Mouse (Mus musculus) 3T3-L1 (cell line): Measurements from ENCODE around the gene Ift46.
"Not testable (repeated sequence)": the region's sequence is repeated elsewhere in the genome, so short reads cannot be mapped to it uniquely, and the experiment has no call there.

ENCODE experiments used
- DNase-seq: peaks from one replicate; pipeline ENCODE4 v3.0.0-alpha.2; 2015; ENCODE audit warnings: low read depth, low spot score

The Ift46 gene

DNA sequence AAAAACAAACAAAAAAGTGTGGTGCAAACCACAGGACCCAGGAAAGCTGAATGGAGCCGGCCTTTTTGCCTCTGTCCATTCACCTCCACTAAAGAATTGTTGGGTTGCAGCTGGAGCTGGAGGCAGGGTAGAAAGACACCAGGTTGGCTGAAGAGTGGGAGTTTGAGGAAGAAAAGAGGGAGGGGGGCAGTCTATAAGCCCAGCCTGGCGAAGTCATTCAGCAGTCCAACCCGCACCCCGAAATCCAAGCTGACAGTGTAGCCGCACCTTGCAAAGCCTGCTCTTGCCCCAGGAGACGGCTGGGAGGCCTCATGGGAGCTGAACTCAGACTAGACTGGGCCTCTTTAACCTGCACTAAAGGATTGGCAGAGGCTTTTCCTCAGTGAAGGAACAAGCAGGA lies 31.8 kb upstream of the Ift46 start:
- DNase-seq = no peak

- DNase-seq = no peak
These were observed 31.4 kb upstream of the Ift46 start for GRCm38 (mm10) chr9:44736301-44736700.

GRCm38 (mm10) chr9:44737240-44737949 lies 30.3 kb upstream of the Ift46 start:
- peak; percentile 71 for DNase-seq

- DNase-seq = peak; percentile 30
These were observed 27.0 kb upstream of the Ift46 start for GRCm38 (mm10) chr9:44740663-44741192.

GRCm38 (mm10) chr9:44745371-44745770 lies 22.3 kb upstream of the Ift46 start:
- DNase-seq = no peak

- DNase-seq = no peak
These were observed 21.0 kb upstream of the Ift46 start for GRCm38 (mm10) chr9:44746666-44747065.

GRCm38 (mm10) chr9:44747341-44747740 lies 20.4 kb upstream of the Ift46 start:
- DNase-seq = no peak

DNA sequence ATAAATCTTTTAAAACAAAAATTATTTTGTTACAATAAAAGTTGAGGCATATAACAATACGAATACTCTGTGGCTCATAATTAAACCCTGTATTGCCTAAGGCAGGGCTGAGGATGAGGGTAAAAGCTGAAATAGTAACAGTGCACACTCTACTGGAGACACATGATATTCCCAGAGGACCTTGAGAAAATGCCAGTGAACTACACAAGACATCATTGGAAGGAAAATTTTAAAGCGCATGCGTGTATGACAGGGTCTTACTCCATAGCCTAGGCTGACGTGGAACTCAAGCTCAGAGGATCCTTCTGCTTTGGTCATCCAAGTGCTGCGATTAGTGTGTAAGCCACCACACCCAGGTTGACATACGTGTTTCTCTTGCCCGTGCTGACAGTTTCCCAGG lies 19.2 kb upstream of the Ift46 start:
- peak; percentile 45 for DNase-seq

DNA sequence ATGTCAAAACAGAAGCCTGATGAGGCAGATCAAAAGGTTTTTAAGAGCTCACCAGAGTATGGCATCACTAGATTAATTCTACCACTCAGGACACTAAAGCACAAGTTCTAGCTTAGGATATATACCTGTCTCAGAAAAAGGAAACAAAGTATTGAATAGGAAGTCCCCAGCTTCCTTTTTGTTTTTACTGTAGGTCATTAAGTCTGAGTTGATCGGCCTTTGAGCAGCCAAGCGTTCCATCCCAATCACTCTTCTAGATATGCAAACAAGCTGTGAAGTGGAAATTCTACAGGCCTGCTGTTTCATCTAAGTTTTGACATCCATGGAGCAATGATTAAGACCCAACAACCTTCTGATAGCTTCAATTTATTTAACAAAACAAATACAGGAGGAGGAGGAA lies 6.8 kb upstream of the Ift46 start:
- no peak for DNase-seq

- not testable (repeated sequence) for DNase-seq
These were observed 304 bp downstream of the Ift46 start for GRCm38 (mm10) chr9:44768029-44768394.

- DNase-seq = no peak
These were observed 3.7 kb downstream of the Ift46 start for GRCm38 (mm10) chr9:44771376-44771775.

DNA sequence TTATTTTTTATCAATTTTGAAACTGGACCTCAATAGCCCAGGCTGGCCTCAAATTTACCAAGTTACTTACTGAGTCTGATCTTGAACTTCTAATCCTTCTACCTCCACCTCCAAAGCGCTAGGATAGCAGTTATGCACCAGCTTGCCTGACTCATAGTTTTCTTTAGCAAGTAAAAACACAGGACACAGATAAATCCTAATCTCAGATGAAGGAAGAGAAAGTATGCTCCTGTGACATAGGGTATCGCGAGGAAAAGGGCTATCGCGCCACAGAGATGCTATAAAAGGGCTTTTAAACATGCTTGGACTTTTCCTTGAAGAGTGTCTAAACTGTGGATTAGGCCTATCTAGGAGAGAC lies 4.7 kb downstream of the Ift46 start:
- no peak for DNase-seq

DNA sequence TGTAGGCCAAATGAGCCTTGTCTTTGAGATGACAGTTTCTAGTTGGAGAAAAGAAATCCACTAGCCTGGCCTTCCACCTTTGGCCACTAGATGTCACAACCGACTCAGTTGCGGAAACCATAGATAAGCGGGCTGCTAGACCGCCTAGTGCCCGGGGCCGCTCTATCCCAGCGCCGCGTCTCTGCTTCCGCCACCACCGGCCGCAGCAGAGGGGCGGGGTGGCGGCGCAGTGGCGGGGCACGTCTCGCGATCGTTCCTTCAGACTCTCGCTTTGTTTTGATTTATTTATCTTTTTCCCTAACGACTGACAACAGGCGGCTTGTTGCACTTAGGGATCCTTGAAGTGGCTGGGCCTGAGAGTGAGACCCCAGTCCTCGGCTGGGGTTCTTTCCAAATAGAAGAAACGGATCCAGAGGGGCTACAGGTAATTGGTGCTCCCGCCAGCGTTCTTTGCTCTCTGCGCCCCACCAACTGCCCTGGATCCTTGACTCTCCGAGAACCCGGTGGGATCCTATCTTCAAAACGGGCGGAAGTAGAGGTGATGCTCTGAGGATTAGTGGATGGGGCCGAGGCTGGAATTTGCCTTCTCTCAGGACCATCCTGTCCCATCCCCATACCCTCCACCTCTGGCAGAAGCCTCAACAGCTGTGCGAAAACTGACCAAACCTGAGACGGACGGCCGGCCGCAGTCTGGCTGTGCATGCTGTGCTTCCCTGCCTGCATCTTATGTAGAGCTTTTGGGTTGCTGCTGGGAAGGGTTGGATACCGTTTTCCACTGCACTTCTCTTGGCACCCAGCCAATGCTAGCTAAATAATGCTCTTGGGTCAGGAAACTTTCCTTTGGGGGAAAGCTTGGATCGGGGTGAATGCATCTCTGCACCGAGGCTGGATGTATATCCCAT lies 5.3 kb downstream of the Ift46 start:
- DNase-seq = peak; percentile 97

DNA sequence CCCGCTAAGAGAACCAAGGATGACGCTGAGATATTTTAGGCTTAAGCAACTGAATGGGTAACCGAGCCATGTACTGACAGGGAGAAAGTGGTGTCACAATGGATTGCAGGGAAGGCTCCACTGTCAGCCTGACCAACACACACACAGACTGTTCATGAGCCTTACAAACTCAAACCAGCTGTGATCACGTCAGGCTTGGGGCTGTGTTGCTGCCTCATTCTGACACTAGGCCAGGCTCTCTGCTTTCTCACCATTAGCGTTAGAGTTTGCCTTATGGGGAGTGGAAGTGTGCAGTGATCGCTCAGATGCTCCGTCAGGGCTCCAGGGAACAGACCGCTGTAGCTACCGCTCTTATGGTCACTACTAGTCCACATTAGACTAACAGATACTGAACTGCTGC lies 25.1 kb downstream of the Ift46 start:
- no peak for DNase-seq

DNA sequence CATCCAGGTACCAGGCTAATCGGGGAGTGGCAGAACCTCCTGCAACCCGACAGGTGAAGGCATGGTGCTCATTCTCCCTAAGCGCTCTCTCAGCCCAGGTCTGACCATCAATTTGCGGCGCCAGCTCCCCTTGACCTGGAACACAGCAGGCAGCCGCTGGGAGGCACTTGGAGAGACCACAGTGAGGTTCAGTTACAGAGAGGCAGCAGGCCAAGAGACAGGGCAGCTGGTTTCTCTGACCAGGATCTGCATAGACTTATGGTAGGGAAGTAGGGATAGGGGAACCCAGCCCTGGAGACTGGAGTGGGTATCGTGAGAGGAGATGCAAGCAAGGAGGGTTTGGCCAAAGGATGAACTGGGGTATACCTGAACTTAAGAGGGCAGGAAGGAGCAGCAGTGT lies 30.6 kb downstream of the Ift46 start:
- DNase-seq = no peak

DNA sequence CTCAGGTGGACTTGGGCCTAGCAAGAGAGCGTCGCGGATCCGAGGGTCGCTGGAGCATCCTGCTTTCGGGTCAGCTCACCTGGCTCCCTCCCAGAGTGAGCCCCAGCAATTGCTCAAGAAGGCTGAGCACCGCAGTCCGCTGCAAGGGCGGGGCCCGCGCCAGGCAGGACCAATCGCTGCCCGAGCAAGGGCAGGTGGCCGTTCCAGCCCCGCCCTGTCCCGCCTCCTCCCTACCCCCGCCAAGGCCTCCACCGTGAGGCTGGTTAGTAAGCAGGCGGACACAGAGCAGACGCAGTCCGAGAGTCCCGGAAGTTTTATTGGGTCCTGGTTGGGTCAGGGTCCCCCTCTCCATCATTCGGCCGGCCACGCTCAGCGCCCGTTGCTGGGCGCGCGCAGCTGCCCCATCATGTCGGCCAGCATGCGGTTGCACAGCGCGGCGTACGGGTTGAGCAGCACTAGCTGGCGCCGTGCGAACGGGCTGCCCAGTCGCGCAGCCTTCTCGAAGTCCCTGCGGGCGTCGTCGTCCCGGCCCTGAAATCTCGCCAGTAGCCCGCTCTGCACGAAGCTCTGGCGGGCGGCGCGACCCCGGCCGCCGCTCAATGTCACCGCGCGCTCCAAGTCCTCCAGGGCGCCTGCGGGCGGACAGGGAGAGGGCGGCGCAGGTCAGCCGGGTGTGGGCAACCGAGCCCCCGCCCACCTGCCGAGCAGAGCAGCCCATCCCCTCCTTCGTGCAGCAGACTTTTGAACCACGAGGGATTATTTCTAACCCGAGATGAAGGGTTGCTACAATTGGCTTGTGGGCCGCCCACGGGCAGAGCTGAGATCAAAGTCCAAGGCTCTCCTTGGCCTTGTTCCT lies 31.6 kb downstream of the Ift46 start, which contains the start of gene Tmem25:
Gene Tmem25 (minus strand): TSS at position 206 of the 856 bp plus-strand sequence.
- no peak for DNase-seq

- DNase-seq = no peak
These were observed 32.2 kb downstream of the Ift46 start for GRCm38 (mm10) chr9:44799958-44800324.

DNA sequence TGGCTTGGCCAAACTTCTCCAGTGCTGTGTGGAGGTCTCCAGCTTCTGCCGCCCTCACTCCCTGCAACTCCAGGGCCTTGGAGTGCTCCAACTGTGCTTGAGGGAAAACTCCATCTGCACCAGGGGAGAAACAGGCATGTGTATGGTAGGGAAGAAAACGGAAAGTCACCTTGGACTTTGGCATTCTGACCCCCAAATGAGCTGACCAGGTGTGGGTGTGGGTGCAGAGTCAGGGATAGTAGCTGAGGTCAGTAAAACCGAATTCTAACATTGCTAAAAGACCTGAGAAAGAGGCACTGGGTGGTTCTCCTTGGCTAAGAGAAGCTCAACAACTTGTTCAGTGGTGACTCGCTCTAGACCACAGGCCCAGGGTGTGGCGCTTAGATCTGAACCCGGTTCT lies 34.0 kb downstream of the Ift46 start:
- peak; percentile 54 for DNase-seq

DNA sequence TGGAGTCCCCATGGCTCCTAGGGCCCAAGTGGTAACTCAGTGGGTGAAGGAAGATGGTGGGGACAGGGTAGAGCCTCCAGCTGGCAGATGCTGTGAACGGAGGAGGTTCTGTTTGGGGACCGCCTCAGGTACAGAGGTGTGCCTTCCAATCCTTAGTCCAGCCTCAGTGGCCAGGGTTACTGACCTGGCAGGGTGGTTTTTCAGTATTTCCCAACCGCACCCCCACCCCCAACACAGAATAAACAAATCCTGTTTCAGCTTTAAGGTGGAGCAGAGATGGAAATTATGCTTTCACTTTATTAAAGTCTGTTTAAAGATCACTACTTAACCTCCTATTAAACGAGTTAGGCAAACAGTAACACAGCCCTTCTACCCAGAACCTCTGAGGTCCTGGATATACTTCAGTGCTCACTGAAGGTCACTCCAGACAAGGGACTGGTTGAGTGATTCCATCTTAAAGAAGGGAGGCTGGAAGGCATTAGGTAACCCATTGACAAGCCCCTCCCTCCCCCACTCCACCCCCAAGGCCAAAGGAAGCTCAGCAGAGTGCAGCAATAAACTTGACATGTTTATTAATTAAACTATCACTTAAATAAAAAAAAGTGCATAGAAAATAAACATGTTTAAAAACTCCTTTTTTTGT lies 35.2 kb downstream of the Ift46 start, which contains the start of gene Ttc36:
Gene Ttc36 (minus strand): TSS at position 265 of the 643 bp plus-strand sequence.
- DNase-seq = no peak

GRCm38 (mm10) chr9:44804678-44805077 lies 37.0 kb downstream of the Ift46 start:
- no peak for DNase-seq

GRCm38 (mm10) chr9:44805536-44805935 lies 37.8 kb downstream of the Ift46 start:
- no peak for DNase-seq
